Mouse (Mus musculus): ENCODE results near the gene Engase.
A peak's percentile ranks its signal among the peaks of the same experiment; 100 is the strongest.

The Engase gene

GRCm38 (mm10) chr11:118476396-118477373 lies at the start of gene Engase:
Engase (plus strand) TSS chr11:118476829.
- DNase-seq: peak; percentile 90

GRCm38 (mm10) chr11:118427266-118427779 lies 49.3 kb upstream of the Engase start:
- no peak for DNase-seq

- no peak for DNase-seq
These were observed 48.6 kb upstream of the Engase start, which contains the start of gene C1qtnf1 for GRCm38 (mm10) chr11:118427986-118428385. C1qtnf1 (plus strand) TSS chr11:118428203.

- DNase-seq: no peak
These were observed 48.2 kb upstream of the Engase start for GRCm38 (mm10) chr11:118428460-118428868.

- no peak for DNase-seq
These were observed 47.5 kb upstream of the Engase start for GRCm38 (mm10) chr11:118428944-118429709.

- DNase-seq: no peak
These were observed 46.2 kb upstream of the Engase start for GRCm38 (mm10) chr11:118430291-118430885.

- DNase-seq: no peak
These were observed 45.3 kb upstream of the Engase start for GRCm38 (mm10) chr11:118431100-118431948.

GRCm38 (mm10) chr11:118433398-118433868 lies 43.2 kb upstream of the Engase start:
- DNase-seq: no peak

GRCm38 (mm10) chr11:118434093-118434492 lies 42.5 kb upstream of the Engase start:
- DNase-seq: no peak

- DNase-seq: peak; percentile 78
These were observed 40.1 kb upstream of the Engase start for GRCm38 (mm10) chr11:118436471-118436935.

- no peak for DNase-seq
These were observed 37.8 kb upstream of the Engase start for GRCm38 (mm10) chr11:118438665-118439414.

GRCm38 (mm10) chr11:118442691-118443090 lies 33.9 kb upstream of the Engase start:
- no peak for DNase-seq

- peak; percentile 66 for DNase-seq
These were observed 33.2 kb upstream of the Engase start for GRCm38 (mm10) chr11:118443201-118443970.

- DNase-seq: peak; percentile 68
These were observed 30.8 kb upstream of the Engase start for GRCm38 (mm10) chr11:118445843-118446242.

- DNase-seq: no peak
These were observed 29.3 kb upstream of the Engase start for GRCm38 (mm10) chr11:118447346-118447745.

- DNase-seq: no peak
These were observed 28.2 kb upstream of the Engase start for GRCm38 (mm10) chr11:118448385-118448784.

GRCm38 (mm10) chr11:118451211-118451610 lies 25.4 kb upstream of the Engase start:
- DNase-seq: no peak

GRCm38 (mm10) chr11:118452955-118453354 lies 23.7 kb upstream of the Engase start:
- DNase-seq: no peak

GRCm38 (mm10) chr11:118453886-118454671 lies 22.6 kb upstream of the Engase start:
- no peak for DNase-seq

All from cerebellum, adult 8-10 months (tissue).